ENCODE assay signal across 25 mouse cellular contexts in genomic region chr13:9445533-9446294, GRCm38 (mm10).
DNase-seq lines count a peak whose midpoint lies in the region; ATAC-seq and TF ChIP-seq lines count a peak whose summit lies in the region.
"Had no signal": no experiment of that assay in that cellular context is flagged by ENCODE, and none has a peak within 500 bp of the region (broad histone marks: within the 10 kb centered on the region; RNA-seq: fewer than 3 reads in every experiment).

No protein-coding gene starts in this region.

- no peak for TF ChIP-seq CTCF in kidney, adult 2 months (conservative IDR thresholded peaks at IDR 0.05; ENCODE audit: insufficient read depth, insufficient read length, low read depth, low read length)

- no peak overlapping the region for H3K9ac ChIP-seq in heart, embryonic 12.5 days
- no peak overlapping the region for H3K9ac ChIP-seq in kidney, embryonic 14.5 days (ENCODE audit: low read depth, low read length)
- H3K9ac ChIP-seq in intestine, embryonic 16.5 days (ENCODE audit: low read depth, low read length) = no peak overlapping the region
- no peak overlapping the region for H3K9ac ChIP-seq in stomach, embryonic 15.5 days
- H3K9ac ChIP-seq: liver, embryonic 12.5 days had no signal

- H3K27ac ChIP-seq in heart, embryonic 12.5 days (ENCODE audit: poor library complexity, severe bottlenecking) = peak overlapping the region; percentile 64; the same call in 1 of the 2 replicates
- H3K27ac ChIP-seq in kidney, adult 2 months (ENCODE audit: insufficient read depth, low read depth, low read length) = no peak overlapping the region
- no peak overlapping the region for H3K27ac ChIP-seq in kidney, embryonic 14.5 days (ENCODE audit: low read depth, low read length)
- no peak overlapping the region for H3K27ac ChIP-seq in intestine, embryonic 16.5 days (ENCODE audit: low read length)
- H3K27ac ChIP-seq in stomach, embryonic 15.5 days = no peak overlapping the region
- H3K27ac ChIP-seq: forebrain, embryonic 10.5 days; hindbrain, embryonic 10.5 days; liver, embryonic 12.5 days; midbrain, embryonic 10.5 days had no signal

- intact Hi-C loops in heart, postnatal 10 days (cut with DNase I) = loop anchor here (1.0 kb wide), 1 partner anchor 166 kb away; no protein-coding TSS in a partner anchor

- no peaks in the 10 kb centered on the region for H3K36me3 ChIP-seq in heart, embryonic 12.5 days
- no peaks in the 10 kb centered on the region for H3K36me3 ChIP-seq in kidney, adult 2 months (ENCODE audit: control insufficient read depth, insufficient read depth, low read length)
- no peaks in the 10 kb centered on the region for H3K36me3 ChIP-seq in kidney, embryonic 14.5 days (ENCODE audit: control insufficient read depth, insufficient read depth, low read length)
- no peaks in the 10 kb centered on the region for H3K36me3 ChIP-seq in intestine, embryonic 16.5 days (ENCODE audit: control insufficient read depth, insufficient read depth, low read length)
- H3K36me3 ChIP-seq in stomach, embryonic 15.5 days = no peaks in the 10 kb centered on the region
- H3K36me3 ChIP-seq: forebrain, embryonic 10.5 days; G1E; hindbrain, embryonic 10.5 days; liver, embryonic 12.5 days; midbrain, embryonic 10.5 days had no signal

- peaks cover 40% of the 10 kb centered on the region for H3K4me1 ChIP-seq in heart, embryonic 12.5 days (replicated peaks)
- peaks cover 15% of the 10 kb centered on the region; the same call in 1 of the 2 replicates for H3K4me1 ChIP-seq in kidney, adult 2 months (ENCODE audit: control insufficient read depth, insufficient read depth, low read length)
- no peaks in the 10 kb centered on the region for H3K4me1 ChIP-seq in kidney, embryonic 14.5 days (ENCODE audit: control insufficient read depth, insufficient read depth, low read length)
- peaks cover 4% of the 10 kb centered on the region for H3K4me1 ChIP-seq in intestine, embryonic 16.5 days (ENCODE audit: control insufficient read depth, insufficient read depth, low read length)
- no peaks in the 10 kb centered on the region for H3K4me1 ChIP-seq in stomach, embryonic 15.5 days
- H3K4me1 ChIP-seq: forebrain, embryonic 10.5 days; hindbrain, embryonic 10.5 days; midbrain, embryonic 10.5 days had no signal

- H3K9me3 ChIP-seq in heart, embryonic 12.5 days (replicated peaks) = no peaks in the 10 kb centered on the region
- no peaks in the 10 kb centered on the region for H3K9me3 ChIP-seq in kidney, embryonic 14.5 days (ENCODE audit: control insufficient read depth, low read length)
- H3K9me3 ChIP-seq in intestine, embryonic 16.5 days (ENCODE audit: control insufficient read depth, low read length) = no peaks in the 10 kb centered on the region; the same call in 1 of the 2 replicates
- 0 out of 2 replicates have a peak, but pooled peaks cover 3% of the 10 kb centered on the region for H3K9me3 ChIP-seq in stomach, embryonic 15.5 days
- H3K9me3 ChIP-seq: forebrain, embryonic 10.5 days; G1E; hindbrain, embryonic 10.5 days; liver, embryonic 12.5 days; midbrain, embryonic 10.5 days had no signal

- H3K27me3 ChIP-seq in heart, embryonic 12.5 days (replicated peaks) = no peaks in the 10 kb centered on the region
- H3K27me3 ChIP-seq in kidney, adult 2 months (replicated peaks; ENCODE audit: control insufficient read depth, insufficient read depth, low read length) = no peaks in the 10 kb centered on the region
- no peaks in the 10 kb centered on the region for H3K27me3 ChIP-seq in kidney, embryonic 14.5 days (ENCODE audit: control insufficient read depth, insufficient read depth, low read length)
- no peaks in the 10 kb centered on the region for H3K27me3 ChIP-seq in intestine, embryonic 16.5 days (replicated peaks; ENCODE audit: control insufficient read depth, insufficient read depth, low read length)
- no peaks in the 10 kb centered on the region for H3K27me3 ChIP-seq in stomach, embryonic 15.5 days (replicated peaks)
- H3K27me3 ChIP-seq: CH12.LX; liver, embryonic 12.5 days; Patski had no signal

- 56% methylated on average over 6 of the region's 6 CpGs for whole genome bisulfite sequencing in heart, embryonic 12.5 days
- whole genome bisulfite sequencing in kidney, adult 2 months = 53% methylated on average over 6 of the region's 6 CpGs
- 78% methylated on average over 6 of the region's 6 CpGs for WGBS in kidney, embryonic 14.5 days
- 56% methylated on average over 6 of the region's 6 CpGs for WGBS in intestine, embryonic 16.5 days
- 60% methylated on average over 6 of the region's 6 CpGs for WGBS in stomach, embryonic 15.5 days

- TF ChIP-seq POLR2A in kidney, adult 2 months (IDR thresholded peaks at IDR 0.05; ENCODE audit: low read depth, low read length) = no peak

- H3K4me3 ChIP-seq in heart, embryonic 12.5 days = no peak overlapping the region
- H3K4me3 ChIP-seq in kidney, adult 2 months (ENCODE audit: insufficient read depth, low read depth, low read length) = no peak overlapping the region
- no peak overlapping the region for H3K4me3 ChIP-seq in kidney, embryonic 14.5 days (ENCODE audit: low read length)
- no peak overlapping the region for H3K4me3 ChIP-seq in intestine, embryonic 16.5 days (ENCODE audit: low read length)
- no peak overlapping the region for H3K4me3 ChIP-seq in stomach, embryonic 15.5 days (replicated peaks)
- H3K4me3 ChIP-seq: forebrain, embryonic 10.5 days; hindbrain, embryonic 10.5 days; liver, embryonic 12.5 days; midbrain, embryonic 10.5 days had no signal

- H3K4me2 ChIP-seq in heart, embryonic 12.5 days = no peak overlapping the region
- no peak overlapping the region for H3K4me2 ChIP-seq in kidney, embryonic 14.5 days (replicated peaks; ENCODE audit: low read depth, low read length)
- H3K4me2 ChIP-seq in intestine, embryonic 16.5 days (ENCODE audit: low read depth, low read length) = no peak overlapping the region
- no peak overlapping the region for H3K4me2 ChIP-seq in stomach, embryonic 15.5 days
- H3K4me2 ChIP-seq: liver, embryonic 12.5 days had no signal

- ATAC-seq in heart, embryonic 12.5 days (ENCODE audit: insufficient number of reproducible peaks, low FRiP score) = no peak
- ATAC-seq in kidney, embryonic 14.5 days (ENCODE audit: low FRiP score, low TSS enrichment) = no peak
- peak; percentile 86 for ATAC-seq in intestine, embryonic 16.5 days
- peak; percentile 72 for ATAC-seq in stomach, embryonic 15.5 days (ENCODE audit: insufficient read depth, low FRiP score, low read depth)
- ATAC-seq in cerebellum, adult (ENCODE audit: insufficient number of reproducible peaks, low FRiP score, low TSS enrichment) = no peak
- ATAC-seq: forebrain, embryonic 16.5 days; hindbrain, embryonic 16.5 days; midbrain, embryonic 16.5 days; Patski had no signal

- DNase-seq in heart, postnatal 10 days = no peak
- peak; percentile 52 for DNase-seq in kidney, adult 2 months
- DNase-seq: adrenal gland, adult 2 months; B cell, adult 2 months; kidney, adult 11 months; kidney, postnatal 14 days; layer of hippocampus, postnatal 36 days; lung, adult 18-20 months; lung, postnatal 10 days; right cerebral cortex, postnatal 4 days had no signal

Comparison
In these comparisons a context has a peak if more than half of its experiments do, and no peak if none do; other contexts are left out.
1. ATAC-seq: peak in intestine, embryonic 16.5 days (single experiment) and stomach, embryonic 15.5 days (single experiment); none in heart, embryonic 12.5 days (single experiment), kidney, embryonic 14.5 days (single experiment) and cerebellum, adult (single experiment).